Mouse (Mus musculus): ENCODE results near the gene Wipi1.
A peak's percentile ranks its signal among the peaks of the same experiment; 100 is the strongest.
"Not testable (repeated sequence)": the region's sequence is repeated elsewhere in the genome, so short reads cannot be mapped to it uniquely, and the experiment has no call there.

Wipi1 gene

DNA sequence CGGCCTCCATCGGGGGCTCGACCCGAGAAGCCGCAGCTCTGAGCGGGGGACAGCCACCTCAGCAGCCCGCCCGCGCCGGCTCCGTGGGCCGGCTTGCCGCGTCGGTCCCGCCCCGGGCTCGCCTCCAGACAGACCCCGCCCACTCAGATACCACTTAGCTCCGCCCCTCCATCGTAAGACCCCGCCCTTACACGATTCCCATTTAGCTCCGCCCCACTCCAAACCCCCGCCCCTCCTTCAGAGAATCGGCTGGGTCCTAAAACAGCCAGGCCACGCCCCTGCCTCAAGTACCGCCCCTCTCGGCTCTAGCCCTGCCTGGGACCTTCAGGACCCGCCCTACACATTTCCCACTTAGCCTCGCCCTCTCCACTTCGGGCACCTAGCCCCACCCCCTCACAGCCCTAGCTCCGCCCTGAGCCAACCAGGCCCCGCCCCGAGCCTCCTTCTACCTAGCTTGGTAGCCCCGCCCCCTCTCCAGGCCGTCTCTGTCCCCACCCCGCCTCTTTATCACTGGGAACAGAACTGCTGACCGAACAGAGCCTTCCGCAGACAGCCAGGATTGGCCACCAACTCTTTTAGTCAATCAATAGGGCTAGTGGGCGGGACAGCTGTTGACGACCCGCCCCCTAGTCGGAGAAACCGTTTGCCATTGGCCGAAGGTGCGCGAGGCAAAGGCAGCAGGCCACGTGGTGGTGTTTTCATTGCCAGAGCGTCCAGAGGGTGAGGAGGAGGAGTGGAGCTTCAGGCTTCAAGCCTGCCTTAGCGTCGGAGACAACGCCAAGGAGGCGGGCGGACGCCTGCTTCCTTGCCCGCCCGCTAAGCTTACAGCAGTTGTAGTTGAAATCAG lies at the start of gene Wipi1:
TSS of gene Wipi1 (minus strand) at position 665 of the 847 bp plus-strand sequence.
- DNase-seq, result peak; percentile 97 to 99

DNA sequence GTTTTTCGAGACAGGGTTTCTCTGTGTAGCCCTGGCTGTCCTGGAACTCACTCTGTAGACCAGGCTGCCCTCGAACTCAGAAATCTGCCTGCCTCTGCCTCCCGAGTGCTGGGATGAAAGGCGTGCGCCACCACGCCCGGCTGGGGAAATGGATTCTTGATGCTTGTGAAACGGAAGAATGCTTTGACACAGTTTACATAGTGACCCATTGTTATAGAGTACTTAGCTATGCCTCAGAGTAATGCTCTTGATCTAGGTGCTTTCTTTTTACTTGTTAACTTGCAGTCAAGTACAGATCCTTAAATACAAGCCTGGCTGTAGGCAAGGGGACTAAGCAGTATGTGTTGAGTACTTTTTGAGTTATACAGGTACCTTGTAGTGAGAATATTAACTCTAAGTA lies 48.8 kb upstream of the Wipi1 start:
- not testable (repeated sequence) for DNase-seq

DNA sequence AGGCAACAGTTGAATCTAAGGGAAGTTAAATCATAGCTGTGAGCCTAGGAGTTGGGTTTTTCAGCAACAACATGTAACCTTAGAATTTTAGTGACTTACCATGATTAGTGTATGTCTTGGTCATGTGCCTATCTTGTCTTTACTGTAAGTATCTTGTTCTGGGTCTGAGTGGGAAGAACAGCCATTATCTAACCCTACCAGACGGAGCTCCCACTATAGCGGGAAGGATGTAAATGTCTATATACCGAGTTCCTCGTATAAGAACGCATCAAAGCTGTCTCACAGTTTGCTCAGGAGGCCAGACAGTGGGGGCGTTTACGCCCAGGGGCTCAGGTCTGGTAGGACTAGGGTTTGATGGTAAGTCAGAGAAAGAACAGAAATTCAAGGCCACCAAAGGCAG lies 44.5 kb upstream of the Wipi1 start:
- no peak for DNase-seq

DNA sequence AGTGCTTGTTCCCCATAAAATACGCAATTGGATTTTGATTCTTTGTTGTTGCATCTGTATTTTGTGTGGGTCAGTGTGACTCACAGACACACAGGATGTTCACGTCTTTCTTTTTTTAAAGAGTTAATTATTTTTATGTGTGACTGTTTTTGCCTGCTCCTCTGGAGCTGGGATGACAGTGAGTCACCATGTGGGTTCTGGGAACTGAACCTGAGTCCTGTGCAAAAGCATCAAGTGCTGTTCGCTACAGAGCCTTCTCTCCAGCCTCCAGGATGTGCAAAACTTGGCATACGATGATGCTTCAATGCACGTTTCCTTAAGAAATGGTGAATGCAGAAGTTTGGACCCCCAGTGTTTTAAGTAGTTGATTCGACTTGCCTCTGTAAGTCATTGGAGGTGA lies 42.8 kb upstream of the Wipi1 start:
- no peak for DNase-seq

- no peak for DNase-seq
These were observed 41.4 kb upstream of the Wipi1 start for GRCm38 (mm10) chr11:109653201-109653600.

DNA sequence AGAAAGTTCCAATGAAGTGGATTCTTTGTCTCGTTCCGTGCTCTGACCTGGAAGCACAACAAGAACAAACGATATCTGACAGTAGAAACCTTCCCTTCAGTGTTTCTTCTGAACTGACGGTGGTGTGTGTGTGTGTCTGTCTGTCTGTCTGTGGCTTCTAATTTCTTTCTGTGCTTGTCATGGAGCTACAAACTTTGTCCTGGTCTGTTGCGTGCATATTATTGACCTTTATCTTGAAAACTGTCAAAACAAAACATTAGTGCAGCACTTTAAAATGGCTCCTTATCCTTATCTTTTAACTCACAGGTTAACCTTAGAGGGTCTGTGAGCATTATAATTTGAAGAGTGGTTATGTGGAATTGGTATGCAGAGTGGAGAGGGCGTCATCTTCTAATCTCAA lies 40.7 kb upstream of the Wipi1 start:
- DNase-seq, result no peak

DNA sequence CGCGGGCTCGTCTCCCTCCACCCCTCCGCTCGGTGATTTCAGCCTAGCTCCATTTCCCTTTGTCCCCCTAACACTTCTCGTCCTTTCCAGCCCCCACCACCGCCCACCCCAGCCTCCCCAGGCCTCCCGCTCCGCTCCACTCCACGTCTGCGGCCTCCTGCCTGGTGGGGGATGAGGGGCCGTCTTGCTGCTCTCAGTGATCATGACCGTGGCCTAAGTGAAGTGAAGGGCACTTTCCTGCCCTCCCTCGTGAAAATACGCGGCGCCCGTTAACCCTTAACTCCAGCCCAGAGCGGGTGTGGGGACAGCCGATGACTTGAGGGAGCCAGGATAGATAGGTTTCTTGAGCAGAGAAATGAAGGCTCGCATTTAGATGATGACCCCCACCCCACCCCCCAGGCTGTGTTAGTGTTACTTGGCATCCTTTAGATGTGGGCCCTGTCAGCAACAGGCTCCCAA lies 39.8 kb upstream of the Wipi1 start:
- DNase-seq, result peak; percentile 43

- DNase-seq, result peak; percentile 91 to 93
These were observed 39.2 kb upstream of the Wipi1 start for GRCm38 (mm10) chr11:109650788-109651565.

DNA sequence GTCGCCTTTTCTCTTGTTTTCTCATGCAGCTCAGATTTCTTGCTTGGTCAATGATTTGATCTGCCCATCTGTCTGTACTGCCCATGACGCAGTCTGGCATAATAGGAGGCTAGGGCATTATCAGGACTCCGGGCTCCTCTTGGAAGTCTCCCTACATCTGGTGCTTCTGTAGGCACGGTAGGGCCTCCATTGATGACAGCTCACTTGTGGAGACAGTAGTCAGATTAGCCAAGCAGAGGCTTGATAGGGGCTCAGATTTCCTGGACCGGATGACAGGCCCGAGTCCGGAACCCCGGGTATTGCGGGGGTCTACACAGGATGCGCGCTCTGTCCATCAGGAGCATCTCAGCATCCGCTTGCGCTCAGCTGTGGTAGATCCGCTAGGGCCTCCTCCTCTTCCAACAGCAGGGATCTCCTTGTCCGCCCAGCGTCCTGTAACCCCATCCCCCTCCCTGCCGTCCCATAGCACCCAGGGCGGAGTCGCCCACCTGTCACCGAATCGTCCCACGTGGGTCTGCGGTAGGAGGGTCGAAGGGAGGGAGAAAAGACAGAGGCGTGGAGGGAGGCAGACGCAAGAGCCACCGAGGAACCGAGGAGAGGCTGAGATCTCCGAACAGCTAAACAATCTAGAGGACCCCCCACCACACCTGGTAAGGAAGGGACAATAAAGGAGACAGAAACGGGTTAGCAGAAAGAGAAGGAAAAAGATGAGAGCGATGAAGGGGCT lies 38.4 kb upstream of the Wipi1 start:
- DNase-seq, result peak; percentile 81

- DNase-seq, result no peak
These were observed 37.4 kb upstream of the Wipi1 start, which contains the start of gene Prkar1a for GRCm38 (mm10) chr11:109649206-109649605. TSS of gene Prkar1a (plus strand) at chr11:109649405.

DNA sequence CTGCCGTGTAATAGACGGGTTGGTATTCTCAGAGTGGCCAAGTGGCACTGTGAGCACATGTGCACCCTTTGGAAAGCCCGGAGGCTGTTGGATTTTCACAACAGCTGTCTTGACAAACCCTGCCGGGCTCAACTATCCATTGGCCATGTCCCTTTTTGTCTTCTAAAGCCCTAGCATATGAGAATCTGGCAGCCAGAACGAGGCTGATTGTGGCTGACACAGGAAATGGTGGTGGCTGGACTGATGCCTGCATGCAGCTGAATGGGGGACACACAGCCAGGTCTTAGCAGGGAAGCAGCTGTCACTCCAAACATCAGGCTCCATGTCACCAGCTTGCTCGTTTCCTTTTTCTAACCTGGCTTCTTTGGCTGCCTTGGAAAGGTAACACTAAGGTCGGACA lies 36.7 kb upstream of the Wipi1 start:
- no peak for DNase-seq

- no peak for DNase-seq
These were observed 29.9 kb upstream of the Wipi1 start for GRCm38 (mm10) chr11:109641498-109642222.

DNA sequence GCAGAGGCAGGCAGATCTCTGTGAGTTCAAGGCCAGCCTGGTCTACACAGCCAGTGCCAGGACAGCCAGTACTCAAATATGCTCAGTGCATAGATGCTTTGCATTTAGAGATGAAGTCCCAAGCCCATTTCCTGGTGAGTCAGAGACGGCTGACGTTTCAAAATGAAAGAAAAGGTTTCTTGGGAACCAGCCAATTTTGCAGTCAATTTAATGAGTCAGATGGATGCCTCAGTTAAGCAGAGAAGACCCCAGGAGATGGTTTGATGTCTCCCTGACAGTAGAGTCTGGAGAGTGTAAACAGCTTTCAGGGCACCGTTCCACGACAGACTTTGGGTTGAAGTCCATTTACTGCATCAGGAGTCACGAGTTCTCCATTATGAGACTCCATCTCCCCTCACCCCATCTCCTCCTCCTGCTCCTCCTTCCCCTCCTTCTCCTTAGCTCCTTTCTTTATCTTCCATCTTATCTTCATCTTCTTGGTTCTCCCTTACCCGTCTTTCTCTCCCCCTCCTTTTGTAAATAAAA lies 24.2 kb upstream of the Wipi1 start:
- no peak for DNase-seq

- no peak for DNase-seq
These were observed 23.2 kb upstream of the Wipi1 start for GRCm38 (mm10) chr11:109634928-109635327.

GRCm38 (mm10) chr11:109629021-109629521 lies 17.3 kb upstream of the Wipi1 start:
- DNase-seq, result no peak

GRCm38 (mm10) chr11:109628099-109628498 lies 16.3 kb upstream of the Wipi1 start:
- DNase-seq, result no peak

GRCm38 (mm10) chr11:109627648-109628047 lies 15.9 kb upstream of the Wipi1 start:
- DNase-seq, result peak; percentile 33 to 41

GRCm38 (mm10) chr11:109623238-109623637 lies 11.5 kb upstream of the Wipi1 start:
- no peak for DNase-seq

- DNase-seq, result no peak
These were observed 10.8 kb upstream of the Wipi1 start for GRCm38 (mm10) chr11:109622518-109623037.

- DNase-seq, result peak; percentile 64 to 69
These were observed 9.4 kb upstream of the Wipi1 start for GRCm38 (mm10) chr11:109621183-109621582.

- DNase-seq, result no peak
These were observed 8.6 kb upstream of the Wipi1 start for GRCm38 (mm10) chr11:109620356-109620755.

- DNase-seq, result peak; percentile 73
These were observed 7.3 kb upstream of the Wipi1 start for GRCm38 (mm10) chr11:109619055-109619454.

Measured in B cell, adult 2 months (primary cell).